Mouse (Mus musculus) right cerebral cortex, postnatal 36 days (tissue): ENCODE measurements around the gene Pls1.

ENCODE experiments used
- DNase-seq, 2 experiments: peaks; one replicate each; pipeline ENCODE4 v3.0.0; 2022; ENCODE audit warnings: low spot score in 2 of 2, mixed read lengths in 1 of 2

The Pls1 gene

DNA sequence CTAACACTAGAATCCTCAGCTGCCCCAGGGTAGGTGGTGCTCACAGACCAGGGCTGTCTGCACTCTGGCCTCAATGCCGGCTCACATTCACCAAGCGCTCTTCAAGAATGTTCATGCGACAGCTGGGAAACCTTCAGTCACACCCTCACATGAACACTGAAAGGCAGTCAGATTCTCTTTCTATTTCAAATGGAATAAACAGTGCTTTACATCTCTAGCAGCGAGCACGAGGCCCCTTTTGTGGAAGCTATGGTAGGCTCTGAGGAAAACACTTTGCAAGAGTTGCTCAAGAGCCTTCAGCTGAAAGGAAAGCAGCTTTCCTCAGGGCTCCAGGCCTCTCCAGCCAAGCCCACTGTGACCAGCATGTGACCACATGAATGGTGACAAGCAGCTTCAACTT is 139.7 kb downstream of the Pls1 start:
- no peak for DNase-seq

- no peak for DNase-seq
Observed at GRCm38 (mm10) chr9:95704078-95704477, 141.0 kb downstream of the Pls1 start.
